Mouse (Mus musculus) spleen, adult 18-20 months (tissue): ENCODE results near the gene Atp1a2.

Experiments
- DNase-seq, 2 experiments: peaks; one replicate each; pipeline ENCODE4 v3.0.0; 2022; ENCODE audit warnings: mixed read lengths in 2 of 2

The Atp1a2 gene

GRCm38 (mm10) chr1:172297611-172298537 lies at the start of gene Atp1a2:
Gene Atp1a2, minus strand, starts transcription at chr1:172298064.
- no peak for DNase-seq

GRCm38 (mm10) chr1:172347382-172347781 lies 49.5 kb upstream of the Atp1a2 start:
- no peak for DNase-seq

GRCm38 (mm10) chr1:172346707-172347106 lies 48.8 kb upstream of the Atp1a2 start:
- no peak for DNase-seq

GRCm38 (mm10) chr1:172344820-172345219 lies 47.0 kb upstream of the Atp1a2 start:
- no peak for DNase-seq

- no peak for DNase-seq
These were observed 46.0 kb upstream of the Atp1a2 start for GRCm38 (mm10) chr1:172343914-172344313.

GRCm38 (mm10) chr1:172342729-172343128 lies 44.9 kb upstream of the Atp1a2 start:
- no peak for DNase-seq

- DNase-seq = no peak
These were observed 43.5 kb upstream of the Atp1a2 start for GRCm38 (mm10) chr1:172341386-172341785.

GRCm38 (mm10) chr1:172340729-172341321 lies 43.0 kb upstream of the Atp1a2 start, which contains the start of gene Kcnj10:
Gene Kcnj10, plus strand, starts transcription at chr1:172341210.
- peak; percentile 42 to 48 for DNase-seq

GRCm38 (mm10) chr1:172337411-172338185 lies 39.7 kb upstream of the Atp1a2 start:
- no peak for DNase-seq

- DNase-seq = no peak
These were observed 37.9 kb upstream of the Atp1a2 start for GRCm38 (mm10) chr1:172335804-172336203.

GRCm38 (mm10) chr1:172333512-172333911 lies 35.6 kb upstream of the Atp1a2 start:
- DNase-seq = no peak

GRCm38 (mm10) chr1:172332925-172333324 lies 35.1 kb upstream of the Atp1a2 start:
- DNase-seq = no peak

GRCm38 (mm10) chr1:172331422-172331947 lies 33.6 kb upstream of the Atp1a2 start:
- no peak for DNase-seq

GRCm38 (mm10) chr1:172329616-172330015 lies 31.8 kb upstream of the Atp1a2 start:
- DNase-seq = no peak

- no peak for DNase-seq
These were observed 31.3 kb upstream of the Atp1a2 start, which contains the start of gene Kcnj9 for GRCm38 (mm10) chr1:172329131-172329530. Gene Kcnj9, minus strand, starts transcription at chr1:172329318.

GRCm38 (mm10) chr1:172328461-172328860 lies 30.6 kb upstream of the Atp1a2 start:
- no peak for DNase-seq

- DNase-seq = no peak
These were observed 30.2 kb upstream of the Atp1a2 start for GRCm38 (mm10) chr1:172328041-172328440.

- DNase-seq = no peak
These were observed 29.5 kb upstream of the Atp1a2 start for GRCm38 (mm10) chr1:172327206-172328001.

GRCm38 (mm10) chr1:172326684-172327083 lies 28.8 kb upstream of the Atp1a2 start:
- DNase-seq = no peak

- peak; percentile 55 to 77 for DNase-seq
These were observed 28.0 kb upstream of the Atp1a2 start for GRCm38 (mm10) chr1:172325680-172326535.

- peak; percentile 44 to 73 for DNase-seq
These were observed 26.9 kb upstream of the Atp1a2 start for GRCm38 (mm10) chr1:172324725-172325124.
